Mouse (Mus musculus): ENCODE measurements around the gene Matn1.

DNA sequence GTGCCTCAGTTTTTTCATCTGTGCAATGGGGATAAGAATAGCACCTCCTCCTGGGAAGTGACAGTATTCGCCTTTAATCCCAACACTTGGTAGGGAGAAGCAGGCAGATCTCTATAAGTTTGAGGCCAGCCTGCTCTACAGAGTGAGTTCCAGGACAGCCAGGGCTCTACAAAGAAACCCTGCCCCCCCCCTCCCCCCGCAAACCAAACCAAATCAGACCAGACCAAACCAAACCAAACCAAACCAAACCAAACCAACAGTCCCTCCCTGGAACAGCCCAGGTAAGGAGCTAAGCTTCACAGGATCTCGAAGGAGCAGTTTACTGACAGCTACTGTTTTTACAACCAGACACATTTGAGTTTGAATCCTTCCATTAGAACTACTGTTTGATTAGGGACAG, 31.6 kb upstream of the Matn1 start:
- TF ChIP-seq GATA1 (IDR thresholded peaks at IDR 0.05; ENCODE audit: low read length) (no peak), TAL1 (IDR thresholded peaks at IDR 0.05; ENCODE audit: low read length) (no peak)
